Comparison of ENCODE assay signal across 14 mouse cellular contexts in the genomic region with DNA sequence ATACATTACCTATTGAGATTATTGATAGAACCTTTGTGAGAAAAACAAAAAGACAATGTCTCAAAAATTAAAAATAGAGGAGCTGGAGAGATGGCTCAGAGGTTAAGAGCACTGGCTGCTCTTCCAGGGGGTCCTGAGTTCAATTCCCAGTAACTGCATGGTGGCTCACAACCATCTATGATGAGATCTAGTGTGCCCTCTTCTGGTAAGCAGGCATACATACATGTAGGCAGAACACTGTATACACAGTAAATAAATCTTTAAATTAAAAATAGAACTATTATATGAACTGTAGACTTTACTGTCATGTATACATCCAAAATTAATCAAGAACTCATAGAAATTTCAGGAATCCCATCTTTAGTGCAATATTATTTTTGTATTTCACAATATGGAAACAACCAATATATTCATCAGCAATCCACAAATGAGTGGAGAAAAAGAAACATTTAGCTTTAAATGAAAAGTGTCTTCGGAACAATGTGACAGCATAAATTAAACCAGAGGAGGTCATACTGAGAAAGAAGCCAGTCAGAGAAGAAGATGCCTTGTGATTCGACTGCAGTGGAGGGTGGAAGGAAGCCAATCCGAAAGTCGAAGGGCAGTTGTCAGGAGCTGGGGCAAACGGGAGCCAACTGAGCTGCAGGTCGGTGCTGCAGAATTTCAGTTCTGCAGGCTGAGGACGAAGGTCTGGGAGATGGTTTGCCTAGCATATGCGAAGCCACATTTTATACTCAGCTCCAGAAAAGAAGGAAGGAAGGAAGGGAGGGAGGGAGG. TPM values are rescaled to one million over a fixed set of nuclear protein-coding genes. Genes with fewer than 3 reads are reported as not detected.
A peak's percentile ranks its signal among the peaks of the same experiment; 100 is the strongest.
DNase-seq lines count a peak whose midpoint lies in the region; ATAC-seq and TF ChIP-seq lines count a peak whose summit lies in the region.
"Had no signal": no experiment of that assay in that cellular context is flagged by ENCODE, and none has a peak within 500 bp of the region (broad histone marks: within the 10 kb centered on the region; RNA-seq: fewer than 3 reads in every experiment).

No protein-coding gene starts in this region.

- H3K4me1 ChIP-seq in G1E (ENCODE audit: insufficient read depth, low read depth, low read length): peaks cover 8% of the 10 kb centered on the region; the same call in 1 of the 2 replicates
- H3K4me1 ChIP-seq: embryonic facial prominence, embryonic 15.5 days; heart, embryonic 15.5 days; lung, embryonic 15.5 days had no signal

- H3K9me3 ChIP-seq in G1E (replicated peaks): peaks cover 4% of the 10 kb centered on the region; the same call in 1 of the 2 replicates
- H3K9me3 ChIP-seq: embryonic facial prominence, embryonic 15.5 days; heart, embryonic 15.5 days; lung, embryonic 15.5 days had no signal

- ATAC-seq in G1E (ENCODE audit: extremely low read depth, insufficient number of reproducible peaks, low FRiP score, poor library complexity, severe bottlenecking): peak; percentile 40; the same call in 1 of the 2 replicates
- ATAC-seq in granulocyte monocyte progenitor cell, adult 5-6 weeks (replicated peaks; ENCODE audit: poor library complexity, severe bottlenecking): peak; percentile 57

- no peaks in the 10 kb centered on the region for H3K36me3 ChIP-seq in G1E (replicated peaks)
- H3K36me3 ChIP-seq: embryonic facial prominence, embryonic 15.5 days; heart, embryonic 15.5 days; lung, embryonic 15.5 days had no signal

- H3K27me3 ChIP-seq in G1E (ENCODE audit: insufficient read depth, low read length): peaks cover 2% of the 10 kb centered on the region; the same call in 1 of the 2 replicates
- H3K27me3 ChIP-seq: embryonic facial prominence, embryonic 15.5 days; heart, embryonic 15.5 days; lung, embryonic 15.5 days had no signal

- intact Hi-C loops in left cerebral cortex, postnatal 36 days (cut with DNase I): no loop called here

- no peak overlapping the region for H3K4me3 ChIP-seq in layer of hippocampus, adult 2 months
- H3K4me3 ChIP-seq in G1E (ENCODE audit: low read depth, low read length): peak overlapping the region; percentile 59; the same call in 1 of the 2 replicates
- H3K4me3 ChIP-seq: embryonic facial prominence, embryonic 15.5 days; heart, embryonic 15.5 days; lung, embryonic 15.5 days had no signal

- TF ChIP-seq CTCF in layer of hippocampus, adult 2 months (conservative IDR thresholded peaks at IDR 0.05): peak; percentile 70
- TF ChIP-seq CTCF in G1E (IDR thresholded peaks at IDR 0.05; ENCODE audit: low read depth, low read length): 0 out of 2 replicates have a peak, but pooled peaks have one; percentile 19

- DNase-seq in adrenal gland, adult 2 months: peak; percentile 33
- no peak for DNase-seq in adrenal gland, adult 18-20 months (ENCODE audit: low spot score in 2 of 2)
- no peak for DNase-seq in layer of hippocampus, adult 2 months (ENCODE audit: low spot score in 2 of 2)
- no peak for DNase-seq in layer of hippocampus, postnatal 14 days (ENCODE audit: low spot score in 2 of 2)
- DNase-seq in G1E (ENCODE audit: low spot score): no peak
- no peak for DNase-seq in yolk sac, embryonic 10.5 days (ENCODE audit: low spot score)
- no peak for DNase-seq in left cerebral cortex, postnatal 36 days (ENCODE audit: low spot score in 2 of 2)
- DNase-seq: cerebellum, adult 9-10 months; kidney, adult 8-10 months; retina, postnatal 1 day had no signal

- H3K27ac ChIP-seq in layer of hippocampus, adult 2 months: no peak overlapping the region
- H3K27ac ChIP-seq: embryonic facial prominence, embryonic 15.5 days; heart, embryonic 15.5 days; lung, embryonic 15.5 days had no signal

RNA-seq across cellular contexts. Expression of gene Eif2a, which starts 37.4 kb away (rescaled TPM):
- 10 to 100 TPM; 47.1 to 49.9 TPM for total RNA-seq in adrenal gland, adult 2 months (2021)
- polyA plus RNA-seq in adrenal gland, adult 2 months (2012; rRNA removed): 0.74 and 1.0 TPM in 2 replicates
- 10 to 100 TPM; 42.2 to 50.8 TPM for total RNA-seq in adrenal gland, adult 18-20 months (2021)
- 10 to 100 TPM; 43.3 to 52.2 TPM for total RNA-seq in layer of hippocampus, adult 2 months (2021)
- 10 to 100 TPM; 48.3 to 49.8 TPM for total RNA-seq in layer of hippocampus, postnatal 14 days (2021)
- 224 and 235 TPM in 2 replicates for total RNA-seq in G1E (2014; fragmentation: Nextera tagmentation)
- 89.4 and 95.3 TPM in 2 replicates for total RNA-seq in G1E (2017)
- polyA plus RNA-seq in G1E (2012): 8.5 and 8.7 TPM in 2 replicates
- total RNA-seq in granulocyte monocyte progenitor cell, adult 5-6 weeks (2014; fragmentation: Nextera tagmentation): 99.7 and 127 TPM in 2 replicates
- total RNA-seq in granulocyte monocyte progenitor cell, adult 5-6 weeks (2017): 99.8 and 121 TPM in 2 replicates
- total RNA-seq in left cerebral cortex, postnatal 36 days (2021): 10 to 100 TPM; 42.5 to 45.7 TPM

RNA-seq across cellular contexts. Expression of gene Serp1, which starts 37.5 kb away (rescaled TPM):
- total RNA-seq in adrenal gland, adult 2 months (2021): 100 to 1,000 TPM in 1 of 2 experiments, 10 to 100 TPM in 1; 96.4 to 103 TPM
- polyA plus RNA-seq in adrenal gland, adult 2 months (2012; rRNA removed): 104 and 105 TPM in 2 replicates
- total RNA-seq in adrenal gland, adult 18-20 months (2021): 100 to 1,000 TPM in 1 of 2 experiments, 10 to 100 TPM in 1; 89.9 to 124 TPM
- 10 to 100 TPM; 22.3 to 22.7 TPM for total RNA-seq in layer of hippocampus, adult 2 months (2021)
- total RNA-seq in layer of hippocampus, postnatal 14 days (2021): 10 to 100 TPM; 30.3 to 30.8 TPM
- total RNA-seq in G1E (2014; fragmentation: Nextera tagmentation) (102 and 130 TPM in 2 replicates), G1E (2017) (89.9 and 91.3 TPM in 2 replicates)
- 60.5 and 72.2 TPM in 2 replicates for polyA plus RNA-seq in G1E (2012)
- total RNA-seq in granulocyte monocyte progenitor cell, adult 5-6 weeks (2014; fragmentation: Nextera tagmentation): 117 and 128 TPM in 2 replicates
- 140 and 165 TPM in 2 replicates for total RNA-seq in granulocyte monocyte progenitor cell, adult 5-6 weeks (2017)
- total RNA-seq in left cerebral cortex, postnatal 36 days (2021): 10 to 100 TPM; 20.8 to 22.4 TPM
